9 mouse cellular contexts compared by ENCODE assay signal in genomic region chr9:44478959-44479605, GRCm38 (mm10). TPM values are rescaled to one million over a fixed set of nuclear protein-coding genes. Genes with fewer than 3 reads are reported as not detected.
DNase-seq lines count a peak whose midpoint lies in the region; ATAC-seq lines count a peak whose summit lies in the region.
"Had no signal": no experiment of that assay in that cellular context is flagged by ENCODE, and none has a peak within 500 bp of the region (broad histone marks: within the 10 kb centered on the region; RNA-seq: fewer than 3 reads in every experiment).

No protein-coding gene starts in this region.

- peak overlapping the region; percentile 85 for H3K4me2 ChIP-seq in midbrain, embryonic 12.5 days (replicated peaks)

- peaks cover 70% of the 10 kb centered on the region for H3K27me3 ChIP-seq in erythroblast, embryonic 14.5 days (ENCODE audit: control insufficient read depth)
- H3K27me3 ChIP-seq in limb, embryonic 10.5 days (ENCODE audit: low read depth, poor library complexity, severe bottlenecking), result no peaks in the 10 kb centered on the region
- H3K27me3 ChIP-seq in midbrain, embryonic 12.5 days, result peaks cover 4% of the 10 kb centered on the region

- peak overlapping the region; percentile 81 for H3K9ac ChIP-seq in midbrain, embryonic 12.5 days (replicated peaks)

- no peaks in the 10 kb centered on the region for H3K9me3 ChIP-seq in erythroblast, embryonic 14.5 days (ENCODE audit: control insufficient read depth, low read length)
- no peaks in the 10 kb centered on the region for H3K9me3 ChIP-seq in limb, embryonic 10.5 days (replicated peaks)
- no peaks in the 10 kb centered on the region for H3K9me3 ChIP-seq in midbrain, embryonic 12.5 days

- DNase-seq in cerebellum, postnatal 10 days, result peak; percentile 94 to 95
- peak; percentile 85 for DNase-seq in gastrocnemius, postnatal 14 days
- DNase-seq in induced T-regulatory cell, adult 2 months (ENCODE audit: low read depth), result peak; percentile 62
- DNase-seq in limb, embryonic 10.5 days (ENCODE audit: low spot score), result peak; percentile 95
- peak; percentile 84 for DNase-seq in testis, postnatal 10 days (ENCODE audit: low spot score)

- no peaks in the 10 kb centered on the region for H3K36me3 ChIP-seq in erythroblast, embryonic 14.5 days (ENCODE audit: control insufficient read depth)
- no peaks in the 10 kb centered on the region for H3K36me3 ChIP-seq in limb, embryonic 10.5 days
- no peaks in the 10 kb centered on the region for H3K36me3 ChIP-seq in midbrain, embryonic 12.5 days

- no peak for ATAC-seq in erythroblast, adult 5-6 weeks (replicated peaks; ENCODE audit: low FRiP score, poor library complexity, severe bottlenecking)
- peak; percentile 66 for ATAC-seq in midbrain, embryonic 12.5 days (ENCODE audit: low FRiP score, low read depth)

- H3K4me1 ChIP-seq in erythroblast, embryonic 14.5 days (ENCODE audit: control insufficient read depth), result peaks cover 28% of the 10 kb centered on the region
- peaks cover 55% of the 10 kb centered on the region for H3K4me1 ChIP-seq in limb, embryonic 10.5 days
- H3K4me1 ChIP-seq in midbrain, embryonic 12.5 days, result peaks cover 32% of the 10 kb centered on the region

- intact Hi-C loops in gastrocnemius, postnatal 14 days (cut with DNase I; ENCODE audit: low total_unique reads), result no loop called here

- WGBS in limb, embryonic 10.5 days, result under 1% methylated on average over 29 of the region's 29 CpGs
- WGBS in midbrain, embryonic 12.5 days, result 0% methylated on average over 29 of the region's 29 CpGs

- H3K27ac ChIP-seq in limb, embryonic 10.5 days, result peak overlapping the region; percentile 98
- peak overlapping the region; percentile 97 for H3K27ac ChIP-seq in midbrain, embryonic 12.5 days (replicated peaks)

- peak overlapping the region; percentile 48 for H3K4me3 ChIP-seq in erythroblast, embryonic 14.5 days (replicated peaks)
- peak overlapping the region; percentile 84 for H3K4me3 ChIP-seq in limb, embryonic 10.5 days
- peak overlapping the region; percentile 59 for H3K4me3 ChIP-seq in midbrain, embryonic 12.5 days

RNA-seq across cellular contexts. Expression of gene Bcl9l, which starts 3.5 kb away (rescaled TPM):
- 0.06 and 0.09 TPM in 2 replicates for polyA plus RNA-seq in erythroblast, embryonic 14.5 days (2012)
- total RNA-seq in erythroblast, adult 5-6 weeks (2015; ENCODE audit: low replicate concordance), result 0.77 and 0.84 TPM in 2 replicates
- total RNA-seq in erythroblast, adult 5-6 weeks (2017; ENCODE audit: low replicate concordance), result 0.42 and 2.8 TPM in 2 replicates
- total RNA-seq in gastrocnemius, postnatal 14 days (2021), result 10 to 100 TPM; 38.9 to 44.2 TPM
- polyA plus RNA-seq in limb, embryonic 10.5 days (2016; fragmentation: Nextera tagmentation; extraction: Ambion mirVana), result 9.0 and 12.1 TPM in 2 replicates
- polyA plus RNA-seq in midbrain, embryonic 12.5 days (2016; fragmentation: Nextera tagmentation; extraction: Ambion mirVana), result 10.2 and 10.4 TPM in 2 replicates

RNA-seq across cellular contexts. Expression of gene Upk2, which starts 24.3 kb away (rescaled TPM):
- polyA plus RNA-seq in erythroblast, embryonic 14.5 days (2012), result not detected in 2 replicates
- total RNA-seq in erythroblast, adult 5-6 weeks (2015; ENCODE audit: low replicate concordance), result not detected in 2 replicates
- total RNA-seq in erythroblast, adult 5-6 weeks (2017; ENCODE audit: low replicate concordance), result not detected in 2 replicates
- total RNA-seq in gastrocnemius, postnatal 14 days (2021), result under 1 TPM; 0.35 to 0.78 TPM
- polyA plus RNA-seq in limb, embryonic 10.5 days (2016; fragmentation: Nextera tagmentation; extraction: Ambion mirVana), result 0.36 TPM in 1 of 2 replicates, not detected in the other
- polyA plus RNA-seq in midbrain, embryonic 12.5 days (2016; fragmentation: Nextera tagmentation; extraction: Ambion mirVana), result not detected in 2 replicates
- total RNA-seq: left cerebral cortex, postnatal 14 days had no signal

RNA-seq across cellular contexts. Expression of gene Foxr1, which starts 38.1 kb away (rescaled TPM):
- not detected in 2 replicates for polyA plus RNA-seq in erythroblast, embryonic 14.5 days (2012)
- not detected in 2 replicates for total RNA-seq in erythroblast, adult 5-6 weeks (2015; ENCODE audit: low replicate concordance)
- total RNA-seq in erythroblast, adult 5-6 weeks (2017; ENCODE audit: low replicate concordance), result not detected in 2 replicates
- total RNA-seq in gastrocnemius, postnatal 14 days (2021), result not detected
- polyA plus RNA-seq in limb, embryonic 10.5 days (2016; fragmentation: Nextera tagmentation; extraction: Ambion mirVana), result not detected in 2 replicates
- polyA plus RNA-seq in midbrain, embryonic 12.5 days (2016; fragmentation: Nextera tagmentation; extraction: Ambion mirVana), result not detected in 2 replicates
- total RNA-seq: left cerebral cortex, postnatal 14 days had no signal
